Mouse (Mus musculus) thymus, adult 2 months (tissue): ENCODE data around the gene Myo15b. TPM values are rescaled to one million over a fixed set of nuclear protein-coding genes. Genes with fewer than 3 reads are reported as not detected.

Experiments
- DNase-seq: peaks from one replicate; pipeline ENCODE4 v3.0.0; 2021
- H3K27ac ChIP-seq: fragments of 200-500 bp; 2 replicates; pipeline ENCODE4 v1.5.1; 2012; ENCODE audit warnings: low read length, control low read depth; ENCODE audit not compliant: control insufficient read depth, insufficient read depth
- H3K27me3 ChIP-seq: fragments of 200-500 bp; 2 replicates; pipeline ENCODE4 v1.6.1; 2012; ENCODE audit warnings: mild to moderate bottlenecking, low read length, moderate library complexity, mixed read lengths; ENCODE audit not compliant: control insufficient read depth, insufficient read depth
- H3K36me3 ChIP-seq: fragments of 200-500 bp; 2 replicates; pipeline ENCODE4 v1.6.1; 2012; ENCODE audit warnings: mild to moderate bottlenecking, low read length, moderate library complexity; ENCODE audit not compliant: control insufficient read depth, insufficient read depth
- H3K4me1 ChIP-seq: fragments of 200-500 bp; replicated peaks from 2 replicates; pipeline ENCODE4 v1.6.1; 2012; ENCODE audit warnings: low read length; ENCODE audit not compliant: control insufficient read depth, insufficient read depth
- H3K4me3 ChIP-seq: fragments of 200-500 bp; 2 replicates; pipeline ENCODE4 v1.5.1; 2012; ENCODE audit warnings: mild to moderate bottlenecking, low read length, control low read depth, moderate library complexity; ENCODE audit not compliant: control insufficient read depth, insufficient read depth
- CTCF ChIP-seq: fragments of 200-500 bp; IDR thresholded peaks from 2 replicates; pipeline ENCODE4 v1.5.1; 2012; ENCODE audit warnings: mild to moderate bottlenecking, control low read depth, low read length, moderate library complexity, borderline replicate concordance; ENCODE audit not compliant: control insufficient read depth, poor library complexity, insufficient read depth; ENCODE audit errors: extremely low read depth
- POLR2A ChIP-seq: fragments of 200-500 bp; IDR thresholded peaks from 2 replicates; pipeline ENCODE4 v1.6.1; 2012; ENCODE audit warnings: mild to moderate bottlenecking, low read length, control low read depth, moderate library complexity; ENCODE audit not compliant: control insufficient read depth, poor library complexity, insufficient read depth; ENCODE audit errors: extremely low read depth
- WGBS: fragments of 180-500 bp; shearing (Covaris S2); methylation state at CpG from one replicate; pipeline ENCODE4 v1.1.7; 2018; 5-methylcytosine and 5-hydroxymethylcytosine counted together
- polyA plus RNA-seq: library from polyadenylated mRNA; depleted of rRNA; stranded (reverse); fragments of >200 nt; gene quantifications from 2 replicates; pipeline ENCODE4 v1.2.3, GENCODE M21; 2012; rRNA removed

Myo15b gene
- 5.4 and 6.1 TPM in 2 replicates for polyA plus RNA-seq

DNA sequence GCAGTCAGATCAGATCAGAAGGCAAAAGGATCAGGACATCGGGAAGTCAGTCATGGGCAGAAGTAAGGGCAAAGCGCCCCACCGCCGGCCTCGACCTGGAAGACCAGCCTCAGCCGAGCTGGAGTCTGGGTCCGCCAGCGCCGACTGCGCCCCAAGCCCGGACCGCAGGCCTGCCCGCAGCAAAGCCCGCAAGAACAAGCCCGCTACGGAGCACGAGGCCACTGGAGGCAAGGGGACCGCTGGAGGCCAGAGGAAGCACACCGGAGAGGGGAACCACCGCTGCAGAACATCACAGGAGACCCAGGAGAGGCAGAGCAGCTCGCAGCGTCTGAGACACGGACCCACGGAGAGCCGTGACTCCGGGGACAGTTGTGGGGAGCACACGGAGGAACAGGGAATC lies at the start of gene Myo15b:
Myo15b (plus strand) TSS at position 53 of the 400 bp plus-strand sequence.
- Histone ChIP-seq H3K27me3 (peaks cover 14% of the 10 kb centered on the region; the same call in 1 of the 2 replicates), H3K36me3 (no peaks in the 10 kb centered on the region), H3K27ac (no peak within 1 kb of the TSS), H3K4me3 (peak within 1 kb of the TSS; percentile 18), H3K4me1 (peaks cover 9% of the 10 kb centered on the region; the same call in 1 of the 2 replicates)
- 10% methylated on average over 27 of the region's 27 CpGs for WGBS
- DNase-seq = no peak
- TF ChIP-seq CTCF = no peak
- no peak for TF ChIP-seq POLR2A

DNA sequence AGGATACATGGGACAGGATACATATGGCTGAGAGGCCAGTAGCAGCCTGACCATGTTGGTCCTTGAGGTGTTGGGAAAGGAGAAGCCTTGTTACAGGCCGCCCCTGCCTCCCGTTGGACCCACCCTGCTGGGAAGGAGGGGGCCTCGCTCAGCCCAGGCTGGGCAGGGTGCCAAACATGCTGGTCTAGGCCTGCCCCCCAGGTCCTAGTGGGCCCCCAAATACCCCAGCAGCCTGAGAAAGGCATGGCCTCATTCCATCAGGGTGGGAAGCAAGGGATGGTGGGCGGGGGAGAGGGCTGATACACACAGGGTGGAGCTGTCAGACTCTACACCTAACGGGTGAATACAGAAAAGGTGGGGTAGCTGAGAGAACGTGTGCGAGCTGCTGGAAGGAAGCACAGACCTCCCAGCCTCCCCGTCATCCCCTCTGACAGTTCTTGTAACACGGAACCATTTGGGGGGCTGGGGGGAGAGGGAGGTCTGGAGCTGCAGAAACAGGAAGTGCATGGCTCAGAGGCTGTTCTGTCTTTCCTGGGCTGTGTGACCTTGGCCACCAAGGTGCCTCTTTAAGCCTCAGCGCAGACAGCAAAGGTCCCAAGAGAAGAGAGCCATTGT lies 49.4 kb upstream of the Myo15b start:
- H3K36me3 ChIP-seq = no peaks in the 10 kb centered on the region
- TF ChIP-seq CTCF (no peak), POLR2A (no peak)
- H3K4me1 ChIP-seq = peaks cover 16% of the 10 kb centered on the region
- no peak overlapping the region for H3K4me3 ChIP-seq
- H3K27ac ChIP-seq = no peak overlapping the region
- WGBS = 51% methylated on average over 10 of the region's 10 CpGs
- no peaks in the 10 kb centered on the region for H3K27me3 ChIP-seq
- DNase-seq = no peak

DNA sequence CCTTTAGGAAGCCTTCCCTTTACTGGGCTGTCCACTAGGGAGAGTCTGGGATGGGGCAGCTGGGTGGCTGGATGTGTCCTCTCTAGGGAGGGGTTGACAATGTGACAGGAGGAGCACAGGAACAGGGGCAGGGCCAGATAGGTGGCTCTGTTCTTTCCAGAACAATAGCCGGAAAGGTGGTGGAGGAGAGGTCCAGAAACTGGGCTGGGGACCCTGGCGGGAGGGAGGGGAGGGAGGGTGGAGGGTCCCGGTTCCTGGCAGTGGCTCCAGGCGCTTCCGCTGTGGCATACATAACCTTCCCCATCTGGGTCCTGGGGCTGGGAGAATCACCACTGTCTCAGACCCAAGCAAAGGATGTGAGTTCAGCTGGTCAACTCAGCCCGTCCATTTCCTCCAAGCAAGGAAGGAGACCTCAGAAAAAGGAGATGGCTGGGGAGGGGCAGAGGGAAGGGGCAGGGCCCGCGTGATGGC lies 48.9 kb upstream of the Myo15b start:
- no peak for DNase-seq
- TF ChIP-seq CTCF (no peak), POLR2A (no peak)
- no peaks in the 10 kb centered on the region for H3K36me3 ChIP-seq
- H3K27ac ChIP-seq = no peak overlapping the region
- WGBS = 93% methylated on average over 8 of the region's 8 CpGs
- peaks cover 17% of the 10 kb centered on the region for H3K4me1 ChIP-seq
- no peaks in the 10 kb centered on the region for H3K27me3 ChIP-seq
- H3K4me3 ChIP-seq = no peak overlapping the region

DNA sequence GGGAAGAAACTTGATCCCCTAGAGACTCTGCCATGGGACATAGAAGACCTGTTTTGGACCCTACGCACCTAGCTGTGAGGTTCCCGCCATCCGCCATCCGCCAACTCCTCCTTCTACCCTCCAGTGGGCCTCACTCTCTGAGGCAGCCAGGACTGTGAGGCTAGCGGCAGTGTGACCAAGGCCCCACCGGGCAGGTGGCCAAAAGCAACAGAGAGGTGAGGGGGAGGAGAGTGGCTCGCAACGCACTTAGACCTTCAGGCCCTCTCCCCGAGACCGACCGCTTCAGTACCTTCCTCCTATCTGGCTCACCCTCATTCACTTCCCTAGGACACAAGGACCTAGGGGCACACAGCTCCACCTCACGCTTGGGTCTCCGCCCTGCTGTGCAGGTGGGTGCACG lies 47.8 kb upstream of the Myo15b start:
- H3K27ac ChIP-seq = no peak overlapping the region
- TF ChIP-seq CTCF (0 out of 2 replicates have a peak, but pooled peaks have one; percentile 12), POLR2A (no peak)
- no peaks in the 10 kb centered on the region for H3K27me3 ChIP-seq
- no peak overlapping the region for H3K4me3 ChIP-seq
- DNase-seq = no peak
- no peaks in the 10 kb centered on the region for H3K36me3 ChIP-seq
- peaks cover 23% of the 10 kb centered on the region for H3K4me1 ChIP-seq
- WGBS = 91% methylated on average over 14 of the region's 14 CpGs

DNA sequence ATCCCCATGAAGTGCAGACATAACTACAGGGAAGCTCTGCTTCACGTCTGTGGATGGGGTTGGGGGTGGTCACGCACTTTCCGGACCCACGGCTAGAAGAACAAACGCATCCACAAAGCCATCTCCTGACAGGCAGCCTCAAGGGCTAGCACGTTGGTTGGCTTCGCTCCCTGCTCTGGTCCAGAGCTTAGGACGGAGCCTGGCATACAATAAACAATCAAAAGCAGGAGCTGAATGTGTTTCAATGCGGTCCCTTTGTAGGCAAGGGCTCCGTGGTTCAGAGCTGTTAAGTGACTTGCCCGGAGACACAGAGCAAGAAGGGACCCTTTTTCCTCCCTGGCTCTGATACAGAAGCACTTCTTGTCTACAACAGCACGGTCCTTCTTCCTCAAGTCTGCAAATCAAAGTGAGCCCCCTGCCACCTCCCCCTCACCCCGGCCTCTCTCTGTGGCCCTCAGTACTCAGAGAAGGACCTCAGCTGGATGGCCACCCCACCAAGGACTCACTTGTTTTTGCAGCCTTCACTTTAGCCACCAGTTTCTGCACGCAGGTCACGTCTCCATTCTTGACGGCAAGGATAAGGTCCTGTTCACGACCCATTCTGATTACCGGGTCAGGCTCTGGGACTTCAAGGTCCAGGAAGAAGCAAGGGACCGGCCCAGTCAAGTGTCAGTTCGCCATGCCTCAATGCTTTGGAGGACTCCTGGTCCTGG lies 46.7 kb upstream of the Myo15b start:
- H3K27ac ChIP-seq = no peak overlapping the region
- peaks cover 27% of the 10 kb centered on the region for H3K4me1 ChIP-seq
- DNase-seq = no peak
- H3K4me3 ChIP-seq = no peak overlapping the region
- H3K36me3 ChIP-seq = no peaks in the 10 kb centered on the region
- no peaks in the 10 kb centered on the region for H3K27me3 ChIP-seq
- 94% methylated on average over 20 of the region's 20 CpGs for WGBS
- TF ChIP-seq CTCF (no peak), POLR2A (no peak)

DNA sequence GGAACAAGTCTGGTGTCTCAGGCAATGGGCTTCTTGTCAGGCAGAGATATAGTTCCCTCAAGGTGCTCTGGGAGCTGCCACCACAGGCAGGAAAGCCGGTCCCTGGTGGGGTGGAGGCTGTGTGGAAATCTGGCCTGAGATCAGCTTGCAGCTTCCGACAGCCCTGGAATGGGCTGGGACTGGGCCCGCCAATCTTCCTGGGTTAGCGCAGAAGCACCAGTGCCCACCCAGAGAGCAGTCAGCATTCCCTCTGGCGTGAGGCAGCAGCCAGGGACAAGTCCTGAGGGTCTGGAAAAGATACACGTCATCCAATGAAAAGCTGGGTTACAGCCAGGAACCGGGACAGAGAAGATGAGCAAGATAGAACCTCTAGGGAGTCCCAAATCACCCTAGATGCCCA lies 46.1 kb upstream of the Myo15b start:
- DNase-seq = no peak
- Histone ChIP-seq H3K36me3 (no peaks in the 10 kb centered on the region), H3K27me3 (no peaks in the 10 kb centered on the region), H3K27ac (no peak overlapping the region), H3K4me3 (no peak overlapping the region), H3K4me1 (peaks cover 27% of the 10 kb centered on the region)
- TF ChIP-seq POLR2A (no peak), CTCF (no peak)
- WGBS = 86% methylated on average over 7 of the region's 7 CpGs
